Mouse (Mus musculus) spleen, embryonic (tissue): Measurements from ENCODE around the gene Atf6.

Experiments
- CTCF ChIA-PET: fragments of 350-600 bp; sonication (Branson Sonifier 250); formaldehyde crosslinking; loops from one replicate; lab custom pipeline; 2022; lab: Charles Lee

The Atf6 gene

DNA sequence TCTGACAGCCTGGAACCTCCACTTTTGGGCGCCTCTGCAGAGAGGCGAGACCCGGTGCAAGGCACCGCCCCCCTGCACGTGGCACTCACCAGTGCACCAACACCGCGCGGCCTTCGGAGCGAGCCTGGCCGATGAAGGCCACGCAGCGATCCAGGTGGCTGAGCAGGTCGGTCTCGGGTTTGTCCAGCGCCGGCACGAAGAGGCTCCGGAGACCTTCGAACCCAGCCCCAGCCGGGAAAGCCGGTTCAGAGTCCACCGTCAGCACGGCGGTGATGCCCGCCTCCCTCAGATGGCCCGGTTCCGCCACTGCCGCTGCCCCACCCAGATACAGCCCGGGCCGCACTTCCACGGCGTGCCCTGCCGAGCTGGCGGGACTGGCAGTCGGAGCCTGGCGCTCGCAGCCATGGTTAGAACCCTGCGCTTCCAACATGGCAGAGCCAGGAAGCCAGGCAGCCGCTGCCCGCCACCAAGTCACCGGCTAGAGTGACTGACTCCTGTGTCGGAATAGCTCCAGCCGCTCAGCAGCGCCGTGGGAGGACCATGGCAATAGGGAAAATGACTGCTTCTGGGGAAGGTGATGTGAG is 17.5 kb upstream of the Atf6 start, which contains the start of the genes Gm26620 and Dusp12:
Gm26620 (plus strand) TSS at position 88 of the 584 bp plus-strand sequence.
Dusp12 (minus strand) TSS at position 563 of the 584 bp plus-strand sequence.
- CTCF ChIA-PET = no interaction called here

DNA sequence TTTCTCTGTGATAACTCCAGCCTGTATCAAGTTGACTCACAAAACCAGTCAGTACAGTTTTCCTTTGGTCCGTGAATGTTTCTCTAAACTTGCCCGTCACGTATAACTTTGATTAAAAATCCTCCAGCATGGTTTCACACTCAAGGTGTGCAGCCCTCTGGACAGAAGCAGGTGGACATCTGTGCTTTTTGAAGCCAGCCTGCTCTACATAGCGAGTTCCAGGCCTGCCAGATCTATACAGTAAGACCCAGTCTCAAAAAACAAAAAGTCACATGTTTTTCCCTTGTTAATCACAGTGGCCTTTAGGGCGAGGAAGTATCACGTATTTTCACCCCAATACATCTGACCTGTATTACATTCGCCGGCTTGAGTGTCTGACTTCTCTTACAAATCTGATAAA is 16.8 kb upstream of the Atf6 start:
- CTCF ChIA-PET = no interaction called here

GRCm38 (mm10) chr1:170882915-170883485 is 15.4 kb upstream of the Atf6 start:
- CTCF ChIA-PET = no interaction called here

DNA sequence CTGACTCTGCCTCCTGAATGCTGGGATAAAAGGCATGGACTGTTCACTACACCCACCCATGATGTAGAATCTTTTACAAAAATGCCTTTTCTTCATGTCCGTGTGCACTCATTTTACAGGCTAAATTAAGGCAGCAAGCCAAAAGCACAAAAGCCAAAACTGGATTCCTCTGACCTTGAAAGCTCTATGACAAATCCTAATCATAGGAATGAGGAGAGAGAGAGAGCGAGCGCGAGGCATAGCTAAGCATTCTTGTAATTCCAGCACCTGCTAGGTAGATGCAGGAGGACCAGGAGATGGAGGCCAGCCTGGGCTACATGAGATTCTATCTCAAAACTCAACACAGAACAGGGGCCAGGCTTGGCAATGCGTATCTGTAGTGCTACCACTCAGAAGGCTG is 9.3 kb upstream of the Atf6 start:
- CTCF ChIA-PET = no interaction called here

- CTCF ChIA-PET = interaction anchor here (0.9 kb wide), 1 partner anchor 22 kb away, joined by 6 read pairs; no protein-coding TSS in a partner anchor
These were observed 8.1 kb upstream of the Atf6 start for GRCm38 (mm10) chr1:170875676-170876075.

DNA sequence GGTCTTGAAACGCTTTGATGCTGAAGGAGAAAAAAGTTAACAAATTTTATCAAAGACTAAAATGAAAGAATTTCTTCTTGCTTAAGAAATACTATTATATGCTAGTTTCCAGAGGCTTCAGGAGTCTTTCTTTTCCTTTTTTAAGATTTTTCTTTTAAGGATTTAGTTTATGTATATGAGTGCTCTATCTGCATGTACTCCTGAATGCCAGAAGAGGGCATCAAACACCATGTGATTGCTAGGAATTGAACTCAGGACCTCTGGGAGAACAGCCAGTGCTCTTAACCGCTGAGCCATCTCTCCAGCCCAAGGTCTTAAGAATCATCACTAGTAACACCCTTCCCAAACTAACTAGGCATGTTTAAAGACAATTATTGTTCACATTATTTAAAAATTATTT is 4.4 kb upstream of the Atf6 start:
- CTCF ChIA-PET = no interaction called here

DNA sequence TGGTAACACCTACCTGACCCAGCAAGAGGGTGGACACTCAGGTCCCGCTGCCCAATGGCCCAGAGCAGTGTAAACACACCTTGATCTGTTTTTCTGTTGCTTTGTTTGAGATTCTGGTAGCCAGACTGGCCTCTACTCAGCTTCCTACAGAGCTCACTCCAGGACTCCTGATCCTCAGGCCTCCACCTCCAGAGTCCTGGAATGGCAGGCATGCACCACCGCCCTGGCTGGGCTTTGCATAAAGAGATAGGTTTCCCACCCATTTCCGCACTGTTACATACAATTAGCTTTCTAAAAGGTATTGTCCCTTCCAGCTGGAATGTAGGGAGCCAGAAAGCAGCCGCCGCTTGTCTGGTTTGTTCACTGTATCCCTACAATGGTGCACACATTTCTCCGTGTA is 3.8 kb upstream of the Atf6 start:
- CTCF ChIA-PET = interaction anchor here (0.7 kb wide), 1 partner anchor 7 kb away, joined by 3 read pairs; no protein-coding TSS in a partner anchor

DNA sequence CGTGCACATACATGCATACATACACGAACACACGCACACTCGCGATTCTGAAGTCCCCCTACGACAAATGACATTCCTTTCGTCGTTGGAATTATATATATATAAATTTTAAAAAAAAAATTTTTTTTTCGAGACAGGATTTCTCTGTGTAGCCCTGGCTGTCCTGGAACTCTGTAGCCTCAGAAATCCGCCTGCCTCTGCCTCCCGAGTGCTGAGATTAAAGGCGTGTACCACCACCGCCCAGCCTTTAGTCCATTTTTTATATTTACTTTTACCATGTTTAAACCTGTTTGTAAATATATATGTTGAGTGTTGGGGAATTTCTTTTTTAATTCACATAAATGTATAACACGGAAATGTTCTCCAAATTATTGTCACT is 1.3 kb upstream of the Atf6 start:
- CTCF ChIA-PET = no interaction called here

DNA sequence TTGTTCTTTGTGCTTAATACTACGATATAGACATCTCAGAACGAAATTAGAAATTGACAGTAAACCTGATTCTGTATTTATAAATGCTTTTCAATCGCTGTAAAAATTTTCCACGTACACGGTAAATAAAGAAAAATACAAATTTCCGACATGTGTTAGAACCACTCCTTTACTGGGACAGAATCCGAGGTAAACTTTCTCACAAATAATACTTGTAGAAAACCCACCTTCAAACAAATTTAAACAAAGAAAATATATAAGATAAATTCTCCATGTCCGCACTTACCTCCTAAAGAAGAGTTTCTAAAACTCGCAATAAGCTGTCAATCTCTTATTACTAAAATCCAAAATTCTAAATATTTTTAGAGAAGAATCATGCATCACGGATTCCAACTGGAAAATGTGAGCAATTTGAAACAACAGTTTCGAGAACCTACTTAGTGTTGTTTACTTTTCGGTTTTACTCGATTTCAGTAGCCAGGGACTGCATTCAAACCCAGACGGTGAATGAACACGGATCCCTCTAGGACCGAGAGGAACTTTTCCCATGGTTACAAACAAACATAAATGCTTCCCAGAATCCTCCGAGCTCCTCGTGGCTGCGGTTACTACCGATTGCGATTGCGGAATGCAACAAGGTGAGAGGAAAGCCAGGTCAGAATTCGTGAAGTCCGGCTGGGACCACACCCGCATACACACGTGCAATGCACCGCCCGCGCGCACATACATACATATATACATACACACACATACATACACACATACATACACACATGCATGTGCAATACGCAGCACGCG is 735 bp upstream of the Atf6 start:
- CTCF ChIA-PET = interaction anchor here (1.0 kb wide), 1 partner anchor 234 kb away, joined by 12 read pairs; no protein-coding TSS in a partner anchor

- CTCF ChIA-PET = interaction anchor here (0.6 kb wide), 1 partner anchor 13 kb away, joined by 13 read pairs; no protein-coding TSS in a partner anchor
These were observed 430 bp downstream of the Atf6 start for GRCm38 (mm10) chr1:170866992-170867690.

GRCm38 (mm10) chr1:170865406-170865805 is 2.2 kb downstream of the Atf6 start:
- CTCF ChIA-PET = interaction anchor here (0.6 kb wide), 1 partner anchor 127 kb away, joined by 3 read pairs; no protein-coding TSS in a partner anchor

- CTCF ChIA-PET = interaction anchor here (0.5 kb wide), 1 partner anchor 610 kb away, joined by 3 read pairs; no protein-coding TSS in a partner anchor
These were observed 2.8 kb downstream of the Atf6 start for GRCm38 (mm10) chr1:170864754-170865153.

- CTCF ChIA-PET = interaction anchor here (0.5 to 0.6 kb wide), 2 partner anchors 468 to 611 kb away, joined by 3 to 5 read pairs; no protein-coding TSS in a partner anchor
These were observed 3.3 kb downstream of the Atf6 start for GRCm38 (mm10) chr1:170864234-170864633.

DNA sequence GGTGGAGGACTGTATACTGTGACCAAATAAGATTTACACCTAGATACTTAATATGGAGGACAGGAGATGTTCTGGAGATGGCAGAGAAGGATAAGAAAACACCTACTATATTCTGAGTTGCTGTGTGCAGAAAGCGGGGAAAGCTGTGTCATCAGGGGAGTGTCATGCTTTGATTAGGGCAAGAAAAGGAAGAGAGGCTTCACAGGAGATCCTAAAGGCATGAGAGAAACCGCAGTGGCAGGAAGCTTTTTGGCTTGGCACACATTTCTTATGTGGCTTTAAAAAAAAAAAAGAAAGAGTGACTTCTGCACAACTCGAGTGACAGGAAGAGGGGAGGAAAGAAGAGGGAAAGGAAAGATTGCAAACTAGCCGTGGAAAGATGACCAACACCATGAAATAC is 4.5 kb downstream of the Atf6 start:
- CTCF ChIA-PET = no interaction called here

GRCm38 (mm10) chr1:170862435-170862717 is 5.2 kb downstream of the Atf6 start:
- CTCF ChIA-PET = no interaction called here

- CTCF ChIA-PET = no interaction called here
These were observed 5.7 kb downstream of the Atf6 start for GRCm38 (mm10) chr1:170861671-170862434.

DNA sequence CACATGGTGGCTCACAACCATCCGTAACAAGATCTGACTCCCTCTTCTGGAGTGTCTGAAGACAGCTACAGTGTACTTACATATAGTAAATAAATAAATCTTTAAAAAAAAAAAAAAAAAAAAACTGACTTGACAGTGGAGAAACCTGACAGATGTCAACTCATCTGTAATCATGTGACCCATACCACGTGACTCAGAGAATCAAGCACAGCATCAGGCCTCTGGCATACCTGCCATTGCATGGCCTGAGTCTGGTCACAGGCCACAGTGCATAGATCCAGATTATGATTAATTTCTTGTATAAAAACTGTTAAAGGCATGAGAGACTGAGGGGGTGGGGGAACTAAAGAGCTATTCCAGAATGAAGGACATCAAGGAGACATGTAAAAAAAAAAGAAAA is 8.7 kb downstream of the Atf6 start:
- CTCF ChIA-PET = no interaction called here

- CTCF ChIA-PET = interaction anchor here (0.5 kb wide), 1 partner anchor 1526 kb away, joined by 3 read pairs; no protein-coding TSS in a partner anchor
These were observed 10.2 kb downstream of the Atf6 start for GRCm38 (mm10) chr1:170857369-170857768.

DNA sequence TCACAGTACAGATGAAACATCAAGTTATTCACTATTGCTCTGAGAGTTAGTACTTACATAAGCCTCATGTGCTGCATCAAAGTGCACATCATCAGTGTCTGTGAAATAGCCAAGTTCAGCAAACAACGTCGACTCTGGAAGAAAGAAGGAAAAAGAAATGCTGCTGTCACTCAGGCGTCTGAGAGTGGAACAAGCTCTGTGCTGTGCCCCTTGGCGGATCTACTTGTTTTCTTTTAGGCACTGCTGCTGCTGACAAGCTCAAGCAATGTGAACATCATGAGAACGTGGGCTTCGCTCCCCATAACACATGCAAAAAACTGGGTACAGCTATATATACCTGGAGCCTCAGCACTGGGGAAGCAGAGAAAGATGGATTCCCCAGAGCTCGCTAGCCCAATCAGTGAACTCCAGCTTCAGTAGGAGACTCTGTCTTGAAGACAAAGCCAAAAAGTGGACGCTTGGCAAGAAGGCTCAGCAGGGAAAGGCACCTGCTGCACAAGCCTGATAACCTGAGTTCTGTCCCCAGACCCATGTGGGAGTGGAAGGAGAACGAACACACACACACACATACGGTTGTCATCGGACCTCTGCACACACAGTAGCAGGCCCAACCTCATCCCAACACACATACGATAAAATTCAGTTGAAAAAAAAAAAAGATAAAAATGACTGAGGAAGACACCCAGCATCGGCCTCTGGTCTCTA is 12.4 kb downstream of the Atf6 start:
- CTCF ChIA-PET = no interaction called here

- CTCF ChIA-PET = interaction anchor here (1.1 kb wide), 1 partner anchor 22 kb away, joined by 6 read pairs; no protein-coding TSS in a partner anchor
These were observed 14.0 kb downstream of the Atf6 start for GRCm38 (mm10) chr1:170853604-170854003.
